Mouse (Mus musculus): ENCODE results near the gene Ffar2.

The Ffar2 gene

DNA sequence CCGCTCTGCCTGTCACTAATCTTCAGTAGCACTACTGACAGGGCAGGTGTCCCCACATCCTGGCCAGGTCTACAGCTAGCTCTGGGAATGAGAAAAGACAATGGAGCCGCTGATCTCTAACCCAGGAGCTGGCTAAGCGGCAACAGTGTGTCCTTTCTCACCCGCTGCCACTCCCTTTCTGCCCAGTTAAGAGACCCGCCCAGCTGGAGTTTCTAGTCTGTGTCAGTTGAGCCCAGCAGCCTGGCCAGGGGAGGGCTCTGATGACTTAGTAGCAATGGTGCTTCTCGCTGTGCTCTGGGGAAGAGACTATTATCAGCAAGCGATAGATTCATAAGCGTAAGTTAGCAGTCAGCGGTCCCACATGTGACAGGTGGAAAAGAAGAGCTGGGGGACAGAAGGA lies 54.3 kb downstream of the Ffar2 start:
- DNase-seq (ENCODE audit: low spot score) = no peak
